Mouse (Mus musculus) limb, embryonic 14.5 days (tissue): ENCODE measurements around the gene Chil1. TPM values are rescaled to one million over a fixed set of nuclear protein-coding genes. Genes with fewer than 3 reads are reported as not detected.

Experiments
- ATAC-seq: fragments of 200-750 bp; cut with Nextera tagmentation; 2 replicates; pipeline ENCODE4 v1.8.0; 2017; ENCODE audit warnings: low read depth, moderate number of reproducible peaks, moderate TSS enrichment; ENCODE audit not compliant: low FRiP score
- DNase-seq: peaks from one replicate; pipeline ENCODE4 v3.0.0-alpha.2; 2015; ENCODE audit warnings: low spot score
- H3K27ac ChIP-seq: fragments of 300-500 bp; sonication (generic); replicated peaks from 2 replicates; pipeline ENCODE4 v1.5.1; 2014; ENCODE audit warnings: low read depth, mild to moderate bottlenecking, low read length, moderate library complexity, mixed read lengths
- H3K27me3 ChIP-seq: fragments of 300-500 bp; sonication (generic); 2 replicates; pipeline ENCODE4 v1.6.1; 2014; ENCODE audit warnings: low read length, mixed read lengths; ENCODE audit not compliant: control insufficient read depth, insufficient read depth
- H3K36me3 ChIP-seq: fragments of 300-500 bp; sonication (generic); 2 replicates; pipeline ENCODE4 v1.6.1; 2014; ENCODE audit warnings: mild to moderate bottlenecking, low read length, moderate library complexity, mixed read lengths; ENCODE audit not compliant: control insufficient read depth, insufficient read depth
- H3K4me1 ChIP-seq: fragments of 300-500 bp; sonication (generic); 2 replicates; pipeline ENCODE4 v1.6.1; 2014; ENCODE audit warnings: antibody characterized with exemption, low read length, mixed read lengths; ENCODE audit not compliant: control insufficient read depth, insufficient read depth
- H3K4me2 ChIP-seq: fragments of 300-500 bp; sonication (generic); replicated peaks from 2 replicates; pipeline ENCODE4 v1.6.1; 2014; ENCODE audit warnings: low read depth, mild to moderate bottlenecking, low read length, moderate library complexity; ENCODE audit not compliant: severe bottlenecking
- H3K4me3 ChIP-seq: fragments of 300-500 bp; sonication (generic); replicated peaks from 2 replicates; pipeline ENCODE4 v1.5.1; 2014; ENCODE audit warnings: low read length
- H3K9ac ChIP-seq: fragments of 300-500 bp; sonication (generic); 2 replicates; pipeline ENCODE4 v1.6.1; 2014; ENCODE audit warnings: mild to moderate bottlenecking, low read depth, low read length, moderate library complexity; ENCODE audit not compliant: severe bottlenecking
- H3K9me3 ChIP-seq: fragments of 300-500 bp; sonication (generic); 2 replicates; pipeline ENCODE4 v1.6.1; 2016; ENCODE audit warnings: low read length; ENCODE audit not compliant: control insufficient read depth
- POLR2A ChIP-seq: fragments of 200-500 bp; IDR thresholded peaks from 2 replicates; pipeline ENCODE4 v1.8.0; 2012; ENCODE audit warnings: inconsistent platforms, mild to moderate bottlenecking, moderate library complexity, borderline replicate concordance; ENCODE audit not compliant: insufficient read depth, insufficient read length; ENCODE audit errors: extremely low read depth
- WGBS: fragments of 180-500 bp; shearing (Covaris S2); extraction: QIAGEN DNeasy Blood & Tissue Kit; methylation state at CpG from one replicate; pipeline ENCODE4 v1.1.7; 2014; 5-methylcytosine and 5-hydroxymethylcytosine counted together
- polyA plus RNA-seq, 2 experiments: library from polyadenylated mRNA; depleted of rRNA in 1 of 2; stranded (reverse) in 1 of 2; unstranded in 1 of 2; fragments of >200 nt; fragmentation: Nextera tagmentation in 1 of 2; extraction: Ambion mirVana in 1 of 2; gene quantifications; 2 replicates each; pipeline versions ENCODE4 v1.2.1 to v1.2.3; 2012 to 2014

Gene Chil1
- polyA plus RNA-seq (2012; rRNA removed) (12.3 and 12.9 TPM in 2 replicates), polyA plus RNA-seq (2014; fragmentation: Nextera tagmentation; extraction: Ambion mirVana) (13.6 and 16.3 TPM in 2 replicates)

DNA sequence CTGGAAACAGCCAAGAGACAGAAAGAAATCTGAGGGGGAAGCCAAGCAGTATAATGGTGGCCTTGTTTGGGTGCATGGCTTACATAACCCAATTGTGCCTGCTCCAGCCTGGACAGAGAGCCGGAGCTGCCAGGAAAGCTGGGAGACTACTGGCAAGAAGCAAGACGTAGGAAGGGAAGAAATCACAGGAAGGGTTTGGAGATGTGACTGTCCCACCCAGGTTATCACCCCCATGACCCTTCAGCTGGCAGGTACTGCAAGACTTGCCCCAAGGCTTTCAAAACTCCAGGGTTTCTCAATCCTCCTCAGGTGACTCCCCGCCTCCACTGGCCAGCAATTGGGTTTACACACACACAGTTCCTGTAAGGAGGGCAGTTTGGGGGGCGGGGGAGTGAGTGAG, at the start of gene Chil1:
Chil1 (plus strand) TSS at position 152 of the 400 bp plus-strand sequence.
- Histone ChIP-seq H3K36me3 (no peaks in the 10 kb centered on the region), H3K9me3 (no peaks in the 10 kb centered on the region), H3K27ac (peak within 1 kb of the TSS; percentile 50; the same call in 1 of the 2 replicates), H3K4me2 (no peak within 1 kb of the TSS), H3K4me3 (no peak within 1 kb of the TSS), H3K9ac (no peak within 1 kb of the TSS), H3K4me1 (0 out of 2 replicates have a peak, but pooled peaks cover 7% of the 10 kb centered on the region), H3K27me3 (no peaks in the 10 kb centered on the region)
- DNase-seq (no peak), ATAC-seq (no peak)
- 56% methylated on average over 4 of the region's 4 CpGs for WGBS
- no peak for TF ChIP-seq POLR2A

- H3K36me3 ChIP-seq = no peaks in the 10 kb centered on the region
- no peaks in the 10 kb centered on the region for H3K9me3 ChIP-seq
- no peak overlapping the region for H3K9ac ChIP-seq
- H3K4me3 ChIP-seq = no peak overlapping the region
- no peaks in the 10 kb centered on the region for H3K4me1 ChIP-seq
- WGBS = 46% methylated on average over 11 of the region's 11 CpGs
- TF ChIP-seq POLR2A = no peak
- H3K4me2 ChIP-seq = no peak overlapping the region
- no peaks in the 10 kb centered on the region for H3K27me3 ChIP-seq
- DNase-seq (no peak), ATAC-seq (no peak)
- H3K27ac ChIP-seq = no peak overlapping the region
Observed at GRCm38 (mm10) chr1:134133316-134133715, 48.7 kb upstream of the Chil1 start.

DNA sequence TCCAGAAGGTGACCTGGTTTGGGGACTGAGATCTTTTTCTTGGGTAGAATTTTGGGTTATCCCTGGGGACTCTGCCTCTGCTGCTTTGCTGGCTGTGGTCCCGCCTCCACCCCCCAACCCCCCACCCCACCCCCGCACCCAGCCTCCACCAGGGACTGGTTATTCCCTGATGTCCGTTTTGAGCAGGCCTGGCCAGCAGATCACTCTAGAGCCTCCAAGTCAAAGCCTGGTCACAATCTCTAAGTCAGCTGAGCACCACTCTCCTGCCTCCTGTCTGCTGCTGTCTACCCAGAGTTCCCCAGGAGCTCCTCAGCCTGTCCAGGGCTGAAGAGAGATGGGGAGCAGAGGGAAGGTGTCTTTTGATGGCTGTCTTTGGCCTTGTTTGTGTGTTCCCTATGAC, 45.6 kb upstream of the Chil1 start:
- H3K27ac ChIP-seq = no peak overlapping the region
- H3K9me3 ChIP-seq = no peaks in the 10 kb centered on the region
- no peaks in the 10 kb centered on the region for H3K36me3 ChIP-seq
- no peaks in the 10 kb centered on the region for H3K27me3 ChIP-seq
- no peak overlapping the region for H3K4me3 ChIP-seq
- no peak overlapping the region for H3K4me2 ChIP-seq
- ATAC-seq (no peak), DNase-seq (no peak)
- no peaks in the 10 kb centered on the region for H3K4me1 ChIP-seq
- no peak overlapping the region for H3K9ac ChIP-seq
- 49% methylated on average over 3 of the region's 3 CpGs for WGBS
- TF ChIP-seq POLR2A = no peak

DNA sequence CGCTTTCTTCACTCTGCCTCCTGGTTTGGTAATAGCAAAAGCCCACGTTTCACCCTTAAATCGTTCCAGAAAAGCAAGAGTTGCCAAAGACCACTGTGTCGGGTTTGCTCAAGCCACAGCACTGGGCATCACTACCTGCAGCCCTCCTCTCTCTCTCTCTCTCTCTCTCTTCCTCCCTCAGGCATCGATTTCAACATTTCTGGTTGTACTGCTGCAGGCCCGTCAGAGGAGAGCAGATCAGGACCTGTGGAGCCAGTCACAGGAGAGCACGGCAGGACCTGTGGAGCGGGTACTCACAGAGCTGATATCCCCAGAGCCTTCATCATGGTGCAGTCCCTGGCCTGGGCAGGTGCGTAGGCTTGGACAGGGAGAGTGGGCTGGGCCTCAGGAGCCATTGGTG, 43.6 kb upstream of the Chil1 start:
- no peak for DNase-seq
- ATAC-seq = no peak
- H3K27ac ChIP-seq = no peak overlapping the region
- no peak overlapping the region for H3K9ac ChIP-seq
- no peak overlapping the region for H3K4me2 ChIP-seq
- no peaks in the 10 kb centered on the region for H3K4me1 ChIP-seq
- H3K36me3 ChIP-seq = no peaks in the 10 kb centered on the region
- no peaks in the 10 kb centered on the region for H3K27me3 ChIP-seq
- WGBS = 80% methylated on average over 9 of the region's 9 CpGs
- no peak for TF ChIP-seq POLR2A
- H3K9me3 ChIP-seq = no peaks in the 10 kb centered on the region
- H3K4me3 ChIP-seq = no peak overlapping the region

DNA sequence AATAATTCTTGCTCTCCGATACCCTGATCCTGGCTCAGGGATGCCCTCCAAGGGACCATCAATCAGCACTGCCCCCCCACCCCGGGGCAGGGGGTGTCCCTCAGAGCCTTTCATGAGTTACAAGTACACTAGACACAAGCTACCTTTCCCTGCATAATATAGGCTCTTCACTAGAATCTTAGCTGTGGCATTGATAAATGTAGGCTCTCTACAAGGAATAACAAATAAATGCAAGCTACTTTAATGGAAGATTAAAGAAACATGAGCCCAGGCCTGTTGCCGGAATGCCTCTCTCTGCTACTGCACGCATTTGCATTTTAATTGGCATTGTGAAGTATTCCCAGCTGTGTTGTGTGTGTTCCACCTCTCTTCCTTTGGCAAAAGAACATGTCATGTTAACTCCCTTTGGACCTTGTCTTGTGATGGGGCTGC, 39.6 kb upstream of the Chil1 start:
- DNase-seq = no peak
- Histone ChIP-seq H3K27ac (no peak overlapping the region), H3K4me1 (0 out of 2 replicates have a peak, but pooled peaks cover 2% of the 10 kb centered on the region), H3K36me3 (no peaks in the 10 kb centered on the region), H3K9me3 (no peaks in the 10 kb centered on the region), H3K4me3 (no peak overlapping the region), H3K4me2 (no peak overlapping the region), H3K27me3 (no peaks in the 10 kb centered on the region), H3K9ac (no peak overlapping the region)
- no peak for TF ChIP-seq POLR2A
- ATAC-seq = no peak
- WGBS = 62% methylated on average over 4 of the region's 4 CpGs

DNA sequence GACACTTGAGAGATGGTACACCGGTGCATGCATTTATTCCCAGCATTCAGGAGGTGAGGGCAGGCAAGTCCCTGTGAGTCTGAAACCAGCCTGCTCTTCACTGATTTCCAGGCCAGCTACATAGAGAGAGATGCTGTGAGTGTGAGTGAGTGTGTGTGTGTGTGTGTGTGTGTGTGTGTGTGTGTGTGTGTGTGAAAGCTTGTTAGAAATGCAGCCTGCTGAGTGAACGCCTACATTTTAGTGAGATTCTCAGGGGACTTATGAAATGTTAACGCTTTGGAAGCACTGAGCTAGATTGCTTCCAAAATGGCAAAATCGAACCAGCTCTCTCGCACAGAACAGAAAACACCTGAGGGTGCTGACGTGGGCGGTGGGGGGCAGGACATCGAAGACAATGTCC, 35.9 kb upstream of the Chil1 start:
- no peaks in the 10 kb centered on the region for H3K27me3 ChIP-seq
- 0 out of 2 replicates have a peak, but pooled peaks cover 2% of the 10 kb centered on the region for H3K4me1 ChIP-seq
- no peak for TF ChIP-seq POLR2A
- DNase-seq (no peak), ATAC-seq (no peak)
- H3K4me2 ChIP-seq = no peak overlapping the region
- no peak overlapping the region for H3K9ac ChIP-seq
- WGBS = 49% methylated on average over 8 of the region's 8 CpGs
- H3K27ac ChIP-seq = no peak overlapping the region
- H3K9me3 ChIP-seq = no peaks in the 10 kb centered on the region
- no peaks in the 10 kb centered on the region for H3K36me3 ChIP-seq
- H3K4me3 ChIP-seq = no peak overlapping the region
